Mouse (Mus musculus): Measurements from ENCODE around the gene Cyp4a10. TPM values are rescaled to one million over a fixed set of nuclear protein-coding genes. Genes with fewer than 3 reads are reported as not detected.

Gene Cyp4a10
- total RNA-seq, 2 experiments from 2014 or later: not detected

DNA sequence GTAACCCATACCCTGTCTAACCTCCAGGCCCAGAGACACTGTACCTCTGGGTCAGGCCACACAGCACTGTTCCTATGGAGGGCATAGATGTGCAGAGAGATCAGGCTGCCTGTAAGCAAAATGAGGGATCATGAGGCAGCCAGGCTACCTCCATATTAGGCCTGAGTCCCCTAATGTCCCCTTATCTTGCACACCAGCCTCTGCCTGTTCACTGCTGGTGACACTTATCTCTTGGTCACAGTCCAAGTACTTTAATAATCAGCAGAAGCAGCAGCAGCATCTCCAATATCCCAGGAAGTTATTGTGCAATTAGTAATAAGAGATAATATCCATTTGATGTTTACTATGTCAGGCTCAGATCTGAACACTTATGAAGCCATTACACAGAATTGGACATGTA lies 65.0 kb downstream of the Cyp4a10 start:
- intact Hi-C loops (cut with DNase I): no loop called here
- no peak for DNase-seq (ENCODE audit: low spot score in 2 of 2)

Other genes starting within 250 kb of the Cyp4a10 start
- gene Cyp4a12a, start 219.2 kb upstream of the Cyp4a10 start, total RNA-seq (2021): not detected
- gene Cyp4a12b, start 106.6 kb upstream of the Cyp4a10 start, total RNA-seq (2021): under 1 TPM in 1 of 2 experiments, not detected in 1; 0.13 TPM
- not detected for gene Cyp4a30b, start 65.7 kb upstream of the Cyp4a10 start, total RNA-seq (2021)
- not detected for gene Cyp4a14, start 22.1 kb upstream of the Cyp4a10 start, total RNA-seq (2021)
- not detected for gene Cyp4a31, start 45.4 kb downstream of the Cyp4a10 start, total RNA-seq (2021)
- gene Cyp4a32, start 82.7 kb downstream of the Cyp4a10 start, total RNA-seq (2021): not detected
- 1 to 10 TPM; 2.7 TPM for gene Cyp4b1, start 129.5 kb downstream of the Cyp4a10 start, total RNA-seq (2021)
- gene Efcab14, start 219.5 kb downstream of the Cyp4a10 start, total RNA-seq (2021): 10 to 100 TPM; 44.1 to 45.9 TPM

All from left cerebral cortex, postnatal 14 days (tissue).